Mouse (Mus musculus): ENCODE data around the gene Tnfrsf14.

- TF ChIP-seq CTCF (IDR thresholded peaks at IDR 0.05) (no peak), POLR2A (IDR thresholded peaks at IDR 0.05; ENCODE audit: insufficient read depth, low read depth, low read length) (no peak)
Observed at GRCm38 (mm10) chr4:154940156-154940555, 11.8 kb upstream of the Tnfrsf14 start.
